Mouse (Mus musculus): ENCODE data around the gene Dpysl5. TPM values are rescaled to one million over a fixed set of nuclear protein-coding genes. Genes with fewer than 3 reads are reported as not detected.
"Not testable (repeated sequence)": the region's sequence is repeated elsewhere in the genome, so short reads cannot be mapped to it uniquely, and the experiment has no call there.

The Dpysl5 gene
- under 1 TPM; 0.77 to 0.87 TPM for total RNA-seq (2021)

- intact Hi-C loops (cut with DNase I), result no loop called here
Observed at GRCm38 (mm10) chr5:30711147-30712001, at the start of gene Dpysl5. Dpysl5 (plus strand) TSS chr5:30711564.

GRCm38 (mm10) chr5:30665360-30665759, 46.0 kb upstream of the Dpysl5 start:
- intact Hi-C loops (cut with DNase I), result no loop called here
- DNase-seq, result no peak

More at GRCm38 (mm10) chr5:30711147-30712001, at the start of gene Dpysl5:
- peak; percentile 46 to 57 for DNase-seq

- intact Hi-C loops (cut with DNase I), result no loop called here
- peak in 1 of 2 experiments; percentile 52 for DNase-seq
Observed at GRCm38 (mm10) chr5:30665968-30666367, 45.4 kb upstream of the Dpysl5 start.

GRCm38 (mm10) chr5:30666391-30667195, 44.8 kb upstream of the Dpysl5 start, which contains the start of gene Cenpa:
Cenpa (plus strand) TSS chr5:30666777.
- intact Hi-C loops (cut with DNase I), result no loop called here
- DNase-seq, result peak; percentile 95 to 97

GRCm38 (mm10) chr5:30667215-30667614, 44.1 kb upstream of the Dpysl5 start:
- no peak for DNase-seq
- intact Hi-C loops (cut with DNase I), result no loop called here

- intact Hi-C loops (cut with DNase I), result no loop called here
- DNase-seq, result no peak
Observed at GRCm38 (mm10) chr5:30667686-30668085, 43.7 kb upstream of the Dpysl5 start.

GRCm38 (mm10) chr5:30668637-30669495, 42.5 kb upstream of the Dpysl5 start:
- no peak for DNase-seq
- intact Hi-C loops (cut with DNase I), result no loop called here

- intact Hi-C loops (cut with DNase I), result no loop called here
- DNase-seq, result no peak
Observed at GRCm38 (mm10) chr5:30669496-30669830, 41.9 kb upstream of the Dpysl5 start.

- DNase-seq, result no peak
- intact Hi-C loops (cut with DNase I), result no loop called here
Observed at GRCm38 (mm10) chr5:30670091-30670490, 41.3 kb upstream of the Dpysl5 start.

- intact Hi-C loops (cut with DNase I), result no loop called here
- DNase-seq, result no peak
Observed at GRCm38 (mm10) chr5:30674001-30674400, 37.4 kb upstream of the Dpysl5 start.

- intact Hi-C loops (cut with DNase I), result no loop called here
- DNase-seq, result no peak
Observed at GRCm38 (mm10) chr5:30676800-30677199, 34.6 kb upstream of the Dpysl5 start.

- intact Hi-C loops (cut with DNase I); DNase-seq: not testable (repeated sequence)
Observed at GRCm38 (mm10) chr5:30678069-30678468, 33.3 kb upstream of the Dpysl5 start.

GRCm38 (mm10) chr5:30678722-30679296, 32.6 kb upstream of the Dpysl5 start:
- intact Hi-C loops (cut with DNase I), result no loop called here

GRCm38 (mm10) chr5:30679593-30679992, 31.8 kb upstream of the Dpysl5 start:
- intact Hi-C loops (cut with DNase I), result no loop called here
- DNase-seq, result no peak

More at GRCm38 (mm10) chr5:30678722-30679296, 32.6 kb upstream of the Dpysl5 start:
- no peak for DNase-seq

- intact Hi-C loops (cut with DNase I), result loop anchor here (5.0 kb wide), 1 partner anchor 165 kb away; no protein-coding TSS in a partner anchor
- no peak for DNase-seq
Observed at GRCm38 (mm10) chr5:30681970-30682369, 29.4 kb upstream of the Dpysl5 start.

- no peak for DNase-seq
- intact Hi-C loops (cut with DNase I), result loop anchor here (5.0 kb wide), 1 partner anchor 166 kb away; no protein-coding TSS in a partner anchor
Observed at GRCm38 (mm10) chr5:30682967-30683600, 28.3 kb upstream of the Dpysl5 start.

GRCm38 (mm10) chr5:30683993-30684392, 27.4 kb upstream of the Dpysl5 start:
- intact Hi-C loops (cut with DNase I), result loop anchor here (5.0 kb wide), 1 partner anchor 167 kb away; no protein-coding TSS in a partner anchor
- DNase-seq, result no peak

- DNase-seq, result no peak
- intact Hi-C loops (cut with DNase I), result no loop called here
Observed at GRCm38 (mm10) chr5:30686781-30687180, 24.6 kb upstream of the Dpysl5 start.

- intact Hi-C loops (cut with DNase I), result no loop called here
- DNase-seq, result no peak
Observed at GRCm38 (mm10) chr5:30700361-30701000, 10.9 kb upstream of the Dpysl5 start.
